Mouse (Mus musculus) hindbrain, embryonic 11.5 days (tissue): ENCODE measurements around the gene Bcl2l11. TPM values are rescaled to one million over a fixed set of nuclear protein-coding genes. Genes with fewer than 3 reads are reported as not detected.

Experiments used
- ATAC-seq: fragments of 200-750 bp; cut with Nextera tagmentation; 2 replicates; pipeline ENCODE4 v1.8.0; 2017; ENCODE audit warnings: mild to moderate bottlenecking, moderate TSS enrichment, moderate library complexity; ENCODE audit not compliant: low FRiP score
- DNase-seq: peaks from one replicate; pipeline ENCODE4 v3.0.0-alpha.2; 2015; ENCODE audit warnings: low spot score
- H3K27ac ChIP-seq: fragments of 300-500 bp; sonication (generic); 2 replicates; pipeline ENCODE4 v1.5.1; 2014; ENCODE audit warnings: mild to moderate bottlenecking, low read depth, low read length
- H3K27me3 ChIP-seq: fragments of 300-500 bp; sonication (generic); 2 replicates; pipeline ENCODE4 v1.6.1; 2014; ENCODE audit warnings: mild to moderate bottlenecking, low read length, moderate library complexity, mixed read lengths; ENCODE audit not compliant: control insufficient read depth, insufficient read depth
- H3K36me3 ChIP-seq: fragments of 300-500 bp; sonication (generic); 2 replicates; pipeline ENCODE4 v1.6.1; 2014; ENCODE audit warnings: mild to moderate bottlenecking, low read length, moderate library complexity, mixed read lengths; ENCODE audit not compliant: control insufficient read depth, insufficient read depth
- H3K4me1 ChIP-seq: fragments of 300-500 bp; sonication (generic); replicated peaks from 2 replicates; pipeline ENCODE4 v1.6.1; 2014; ENCODE audit warnings: low read length, mixed read lengths; ENCODE audit not compliant: control insufficient read depth, insufficient read depth
- H3K4me2 ChIP-seq: fragments of 300-500 bp; sonication (generic); replicated peaks from 2 replicates; pipeline ENCODE4 v1.6.1; 2014; ENCODE audit warnings: mild to moderate bottlenecking, low read depth, low read length
- H3K4me3 ChIP-seq: fragments of 300-500 bp; sonication (generic); 2 replicates; pipeline ENCODE4 v1.5.1; 2014; ENCODE audit warnings: low read depth, low read length
- H3K9ac ChIP-seq: fragments of 300-500 bp; sonication (generic); 2 replicates; pipeline ENCODE4 v1.6.1; 2014; ENCODE audit warnings: low read depth, low read length
- H3K9me3 ChIP-seq: fragments of 300-500 bp; sonication (generic); 2 replicates; pipeline ENCODE4 v1.6.1; 2016; ENCODE audit warnings: low read length; ENCODE audit not compliant: control insufficient read depth
- WGBS: fragments of 180-500 bp; shearing (Covaris S2); extraction: QIAGEN DNeasy Blood & Tissue Kit; methylation state at CpG from one replicate; pipeline ENCODE4 v1.1.7; 2014; 5-methylcytosine and 5-hydroxymethylcytosine counted together
- polyA plus RNA-seq: library from polyadenylated mRNA; unstranded; fragments of >200 nt; fragmentation: Nextera tagmentation; extraction: Ambion mirVana; gene quantifications from 2 replicates; pipeline ENCODE4 v1.2.1, GENCODE M21; 2014

The Bcl2l11 gene
- polyA plus RNA-seq, 1 experiment from 2014 or later: 17.2 TPM

DNA sequence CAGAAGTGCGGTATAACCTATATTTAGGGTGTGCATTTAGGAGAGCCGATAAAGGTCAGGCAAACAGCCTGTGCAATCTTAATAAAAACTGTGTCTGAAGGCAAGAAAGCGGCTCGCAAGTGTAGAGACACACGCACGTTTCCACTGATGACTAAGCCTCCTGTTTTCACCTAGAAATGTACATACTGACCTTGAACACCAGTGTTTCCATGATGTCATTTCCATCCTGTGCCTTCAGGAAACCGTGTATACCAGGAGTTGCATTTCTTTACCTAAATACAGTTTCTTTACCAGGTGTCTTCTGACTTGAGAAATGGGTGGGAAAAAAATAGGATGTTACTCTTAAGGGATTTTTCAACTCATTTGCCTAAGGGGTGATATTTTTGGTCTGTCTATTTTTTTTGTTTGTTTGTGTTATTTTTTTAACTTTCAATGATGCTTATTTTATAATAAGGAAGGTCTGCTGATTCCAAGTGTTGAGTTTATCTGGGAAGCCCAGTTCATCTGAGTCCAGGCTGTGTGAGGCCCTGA lies 38.8 kb upstream of the Bcl2l11 start:
- Histone ChIP-seq H3K4me2 (no peak overlapping the region), H3K4me1 (peaks cover 5% of the 10 kb centered on the region; the same call in 1 of the 2 replicates), H3K36me3 (no peaks in the 10 kb centered on the region), H3K27me3 (no peaks in the 10 kb centered on the region), H3K4me3 (no peak overlapping the region), H3K27ac (no peak overlapping the region), H3K9me3 (no peaks in the 10 kb centered on the region), H3K9ac (no peak overlapping the region)
- 89% methylated on average over 7 of the region's 7 CpGs for WGBS
- DNase-seq (no peak), ATAC-seq (no peak)

DNA sequence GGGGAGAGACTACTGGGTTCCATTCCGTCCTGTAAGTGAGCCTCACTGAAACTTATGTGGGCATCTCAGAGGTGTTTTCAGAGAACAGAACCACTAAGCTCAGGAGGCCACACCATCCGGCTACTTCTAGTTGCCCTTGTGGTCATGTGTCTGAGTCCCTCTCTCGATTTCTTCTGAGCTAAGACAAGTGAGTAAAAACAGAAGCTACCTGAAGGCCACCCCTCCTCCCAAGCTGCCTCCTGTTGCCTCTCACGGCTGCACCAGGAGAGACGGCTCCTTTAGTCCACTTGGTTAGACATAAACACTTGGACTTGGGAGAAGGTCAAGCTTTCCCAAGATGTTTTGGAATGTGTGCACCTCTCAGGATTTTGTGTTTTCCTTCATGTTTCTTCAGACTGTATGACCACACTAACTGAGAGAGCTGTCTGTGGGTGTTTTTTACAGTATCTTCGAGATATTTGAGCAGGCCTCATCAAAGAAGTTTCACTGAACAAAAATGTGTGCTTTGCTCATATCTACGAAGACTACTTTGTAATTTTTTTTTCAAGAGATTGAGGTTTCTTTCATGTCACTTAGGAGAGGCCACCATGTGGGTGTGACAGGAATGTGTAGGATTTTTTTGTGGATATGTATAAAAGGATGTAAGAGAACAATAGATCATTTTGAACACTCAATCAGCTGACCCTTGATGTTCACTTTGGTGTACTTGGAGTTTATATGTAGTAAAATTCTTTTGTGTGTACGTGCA lies 37.9 kb upstream of the Bcl2l11 start:
- Histone ChIP-seq H3K27ac (no peak overlapping the region), H3K4me2 (no peak overlapping the region), H3K4me1 (peaks cover 7% of the 10 kb centered on the region; the same call in 1 of the 2 replicates), H3K27me3 (no peaks in the 10 kb centered on the region), H3K9me3 (no peaks in the 10 kb centered on the region), H3K4me3 (no peak overlapping the region), H3K9ac (no peak overlapping the region), H3K36me3 (no peaks in the 10 kb centered on the region)
- WGBS: 89% methylated on average over 8 of the region's 8 CpGs
- no peak for ATAC-seq
- DNase-seq: no peak

DNA sequence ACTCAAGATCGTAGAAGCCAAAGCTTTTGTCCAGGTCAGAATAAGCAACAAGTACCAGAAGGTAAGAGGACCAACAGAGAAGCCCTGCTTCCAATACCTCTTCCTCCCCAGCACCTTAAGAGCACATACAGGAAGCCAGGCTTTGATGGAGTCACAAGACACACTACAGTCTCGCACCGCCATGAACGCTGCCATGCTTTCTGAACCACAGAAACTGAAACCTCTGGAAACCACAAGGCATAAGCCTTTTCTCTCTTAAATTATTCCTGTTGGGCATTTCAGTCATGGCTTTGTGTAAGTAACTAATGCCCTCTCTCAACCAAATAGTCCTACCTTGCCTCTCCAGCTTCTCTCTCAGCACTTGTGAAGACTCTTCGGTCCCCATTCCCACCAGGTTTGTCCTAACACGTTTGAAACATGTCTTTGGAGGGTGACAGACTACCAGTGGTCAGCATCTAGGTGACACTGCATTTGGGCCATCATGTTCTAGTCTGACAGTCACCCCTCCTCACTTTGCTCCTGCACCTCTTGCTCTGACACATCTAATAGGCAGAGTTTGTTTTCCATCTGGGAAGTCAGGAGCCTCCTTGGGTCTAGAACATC lies 35.5 kb upstream of the Bcl2l11 start:
- Histone ChIP-seq H3K36me3 (no peaks in the 10 kb centered on the region), H3K4me2 (no peak overlapping the region), H3K9me3 (no peaks in the 10 kb centered on the region), H3K27ac (no peak overlapping the region), H3K27me3 (no peaks in the 10 kb centered on the region), H3K4me3 (no peak overlapping the region), H3K9ac (no peak overlapping the region), H3K4me1 (peaks cover 7% of the 10 kb centered on the region; the same call in 1 of the 2 replicates)
- 91% methylated on average over 6 of the region's 6 CpGs for WGBS
- ATAC-seq (no peak), DNase-seq (no peak)

DNA sequence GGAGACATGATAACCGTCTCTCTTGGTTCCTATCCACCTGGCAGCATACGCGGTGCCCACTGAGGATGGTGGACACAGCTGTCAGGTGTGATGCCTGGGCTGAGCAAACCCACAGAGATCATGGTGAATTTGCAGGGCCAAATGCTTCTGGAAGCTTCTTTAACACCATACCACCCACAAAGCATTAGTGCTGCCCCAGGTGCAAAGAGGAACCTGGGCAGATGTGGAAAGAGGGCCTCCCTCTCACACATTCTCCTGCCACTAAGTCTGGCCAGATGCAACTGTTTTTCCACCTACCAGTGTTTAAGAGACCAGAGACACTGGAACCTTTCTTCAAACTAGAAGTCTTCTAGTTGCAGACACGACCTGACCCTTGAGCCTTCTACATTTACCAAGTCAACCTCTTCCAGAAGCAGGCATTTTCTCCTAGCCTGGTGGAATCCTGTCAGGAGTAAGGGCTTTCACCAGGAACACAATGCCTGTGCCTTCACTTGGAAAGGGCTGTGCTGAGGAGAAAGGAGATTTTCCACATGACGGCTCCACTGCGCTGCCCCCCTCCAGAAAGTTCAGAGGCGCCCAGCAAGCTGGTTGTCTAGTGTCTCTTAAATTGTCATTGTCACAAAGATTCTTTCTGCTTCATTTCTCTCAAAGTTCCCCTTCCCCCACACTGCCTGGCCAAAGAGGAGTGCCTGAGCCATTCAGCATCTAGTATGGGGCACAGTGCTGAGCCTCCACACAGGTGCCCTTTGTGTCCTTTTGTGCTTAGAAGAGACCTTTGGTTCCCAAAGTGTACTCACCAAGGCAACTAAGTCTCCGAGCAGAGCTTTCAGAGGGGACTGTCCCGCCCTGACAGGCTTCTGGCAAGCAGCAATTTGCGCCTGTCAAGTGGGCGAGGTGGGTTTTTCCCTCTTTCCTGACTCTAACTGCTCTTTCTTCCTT lies 34.1 kb upstream of the Bcl2l11 start:
- no peak overlapping the region for H3K4me3 ChIP-seq
- 42% methylated on average over 11 of the region's 11 CpGs for WGBS
- DNase-seq (peak; percentile 56), ATAC-seq (peak; percentile 71)
- H3K27ac ChIP-seq: no peak overlapping the region
- H3K4me1 ChIP-seq: peaks cover 7% of the 10 kb centered on the region; the same call in 1 of the 2 replicates
- no peaks in the 10 kb centered on the region for H3K9me3 ChIP-seq
- no peaks in the 10 kb centered on the region for H3K27me3 ChIP-seq
- H3K4me2 ChIP-seq: no peak overlapping the region
- no peak overlapping the region for H3K9ac ChIP-seq
- no peaks in the 10 kb centered on the region for H3K36me3 ChIP-seq

DNA sequence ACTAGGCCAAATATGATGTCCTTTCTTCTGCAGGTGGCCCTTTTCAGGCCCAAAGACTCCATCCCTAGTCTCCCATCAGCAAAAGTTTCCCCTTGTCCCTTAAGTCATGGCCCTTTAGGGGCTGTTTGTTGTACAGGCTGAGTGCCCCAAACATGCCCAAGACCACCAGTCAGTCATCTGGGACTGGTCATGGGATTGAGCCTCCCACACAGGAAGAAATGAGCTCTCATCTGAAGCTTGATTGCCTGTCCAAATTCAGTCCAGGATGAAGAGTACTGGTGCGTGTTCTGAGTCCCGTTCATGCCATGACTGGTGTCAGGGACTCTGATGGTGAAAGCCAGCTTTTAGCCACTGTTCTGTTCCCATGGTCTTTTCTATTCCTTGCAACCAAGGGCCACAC lies 33.4 kb upstream of the Bcl2l11 start:
- no peak overlapping the region for H3K4me2 ChIP-seq
- H3K9ac ChIP-seq: no peak overlapping the region
- peaks cover 7% of the 10 kb centered on the region; the same call in 1 of the 2 replicates for H3K4me1 ChIP-seq
- H3K27ac ChIP-seq: no peak overlapping the region
- no peaks in the 10 kb centered on the region for H3K36me3 ChIP-seq
- ATAC-seq: no peak
- no peaks in the 10 kb centered on the region for H3K27me3 ChIP-seq
- WGBS: 63% methylated on average over 2 of the region's 2 CpGs
- H3K4me3 ChIP-seq: no peak overlapping the region
- no peaks in the 10 kb centered on the region for H3K9me3 ChIP-seq
- DNase-seq: no peak

DNA sequence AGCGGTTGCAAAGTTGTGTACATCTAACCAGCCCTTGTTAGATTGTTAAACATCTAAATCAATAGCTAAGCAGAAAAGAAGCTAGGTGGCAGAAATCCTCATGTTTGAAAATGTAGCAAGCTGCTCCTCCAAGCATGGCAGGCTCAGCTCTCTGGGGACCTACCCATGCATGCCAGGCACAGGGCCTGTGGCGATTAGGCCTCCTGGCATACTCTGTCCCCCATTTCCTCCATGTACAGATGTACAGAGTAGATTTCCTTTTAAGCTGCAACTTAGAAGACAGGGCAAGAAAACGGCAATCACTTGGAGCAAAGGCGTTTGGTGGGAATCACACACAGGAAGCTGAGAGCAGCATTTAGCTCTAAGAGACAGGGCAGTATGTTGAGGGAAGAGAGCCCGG lies 31.6 kb upstream of the Bcl2l11 start:
- ATAC-seq (no peak), DNase-seq (no peak)
- H3K36me3 ChIP-seq: no peaks in the 10 kb centered on the region
- no peak overlapping the region for H3K4me2 ChIP-seq
- no peaks in the 10 kb centered on the region for H3K9me3 ChIP-seq
- no peak overlapping the region for H3K4me3 ChIP-seq
- peaks cover 7% of the 10 kb centered on the region; the same call in 1 of the 2 replicates for H3K4me1 ChIP-seq
- no peaks in the 10 kb centered on the region for H3K27me3 ChIP-seq
- no peak overlapping the region for H3K27ac ChIP-seq
- 82% methylated on average over 5 of the region's 5 CpGs for WGBS
- H3K9ac ChIP-seq: no peak overlapping the region

DNA sequence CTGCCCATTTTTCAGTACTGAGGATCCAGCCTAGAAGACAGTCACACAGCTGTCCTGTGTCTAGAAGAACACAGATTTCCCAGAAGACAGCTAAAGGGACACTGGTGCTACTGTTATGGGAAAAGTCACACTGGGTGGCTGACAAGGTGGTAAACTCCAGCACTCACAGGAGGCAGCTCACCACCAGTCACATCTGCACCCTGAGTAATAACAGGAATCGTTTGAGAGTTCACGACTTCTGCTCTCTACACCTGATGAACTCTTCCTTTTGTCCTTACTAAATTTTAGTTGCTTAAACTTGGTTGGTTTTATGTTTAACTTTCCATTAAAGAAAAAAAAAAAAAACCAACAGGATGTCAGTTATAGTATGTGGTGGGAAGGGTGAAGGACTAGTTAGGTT lies 31.2 kb upstream of the Bcl2l11 start:
- Histone ChIP-seq H3K27ac (no peak overlapping the region), H3K4me1 (peaks cover 7% of the 10 kb centered on the region; the same call in 1 of the 2 replicates)
- WGBS: 73% methylated on average over 2 of the region's 2 CpGs

DNA sequence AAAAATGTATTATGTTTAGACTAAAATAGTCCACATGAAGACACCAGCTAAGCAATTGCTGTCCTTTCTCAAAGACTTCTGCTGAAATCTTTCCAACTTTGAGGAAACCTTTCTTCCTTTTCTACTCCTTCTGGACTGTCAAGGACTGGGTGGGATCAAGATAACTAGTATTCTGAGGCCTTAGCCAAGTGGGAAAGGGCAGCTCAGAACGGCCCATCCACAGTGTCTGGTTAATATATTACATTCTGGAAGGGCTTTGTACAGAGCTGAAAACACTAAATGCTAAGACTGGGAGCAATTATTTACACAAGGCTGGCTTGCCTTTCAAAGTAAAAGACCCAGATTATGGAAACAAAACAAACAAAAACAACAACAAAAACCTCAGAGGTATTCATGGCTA lies 30.6 kb upstream of the Bcl2l11 start:
- H3K9me3 ChIP-seq: no peaks in the 10 kb centered on the region
- H3K4me3 ChIP-seq: no peak overlapping the region
- no peak overlapping the region for H3K4me2 ChIP-seq
- H3K27ac ChIP-seq: no peak overlapping the region
- no peaks in the 10 kb centered on the region for H3K36me3 ChIP-seq
- WGBS: 53% methylated on average over 1 of the region's 1 CpGs
- H3K4me1 ChIP-seq: peaks cover 7% of the 10 kb centered on the region; the same call in 1 of the 2 replicates
- DNase-seq (no peak), ATAC-seq (no peak)
- no peak overlapping the region for H3K9ac ChIP-seq
- no peaks in the 10 kb centered on the region for H3K27me3 ChIP-seq

More for the DNA sequence above, 31.2 kb upstream of the Bcl2l11 start:
- Histone ChIP-seq H3K9ac (no peak overlapping the region), H3K9me3 (no peaks in the 10 kb centered on the region), H3K36me3 (no peaks in the 10 kb centered on the region), H3K27me3 (no peaks in the 10 kb centered on the region), H3K4me3 (no peak overlapping the region), H3K4me2 (no peak overlapping the region)
- DNase-seq (no peak), ATAC-seq (no peak)
